Mouse (Mus musculus): ENCODE measurements at regions not wholly inside any gene's neighbourhood (a gene's known extent, or its start where the extent isn't known, plus 50 kb on each side); places are given as distances from the start of the nearest gene placed in this dataset.

DNA sequence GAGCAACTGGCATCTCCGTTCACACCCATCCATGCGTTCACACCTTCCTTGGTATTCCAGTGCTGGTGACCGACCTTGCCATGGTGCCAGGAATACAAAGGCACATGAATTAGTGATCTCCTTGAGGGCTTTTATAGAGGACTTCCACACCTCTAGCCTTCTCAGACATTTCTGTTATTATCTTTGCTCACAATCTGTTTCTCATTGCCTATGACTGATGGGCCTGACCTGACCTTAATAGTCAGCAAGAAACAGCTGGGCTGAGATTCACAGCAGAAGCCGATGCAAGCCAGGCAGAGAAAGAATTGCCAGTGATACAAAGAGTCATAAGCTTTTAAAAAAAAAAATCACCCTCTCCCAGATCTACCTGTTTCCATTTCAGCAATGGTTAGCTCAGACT is 197.7 kb upstream of the Gmds start:
- TF ChIP-seq CTCF (IDR thresholded peaks at IDR 0.05; ENCODE audit: low read depth, low read length) (no peak), POLR2A (IDR thresholded peaks at IDR 0.05; ENCODE audit: extremely low read depth, insufficient read depth, low read length) (no peak)
